Mouse (Mus musculus) neural tube, embryonic 11.5 days (tissue): ENCODE results near the gene Cog8. TPM values are rescaled to one million over a fixed set of nuclear protein-coding genes. Genes with fewer than 3 reads are reported as not detected.
"Not testable (repeated sequence)": the region's sequence is repeated elsewhere in the genome, so short reads cannot be mapped to it uniquely, and the experiment has no call there.

Experiments
- ATAC-seq: fragments of 200-750 bp; cut with Nextera tagmentation; 2 replicates; pipeline ENCODE4 v1.8.0; 2017; ENCODE audit warnings: moderate number of reproducible peaks, mild to moderate bottlenecking, moderate TSS enrichment, moderate library complexity; ENCODE audit not compliant: insufficient read depth, low FRiP score, low TSS enrichment
- DNase-seq: peaks from one replicate; pipeline ENCODE4 v3.0.0-alpha.2; 2015; ENCODE audit warnings: low spot score
- H3K27ac ChIP-seq: fragments of 300-500 bp; sonication (generic); 2 replicates; pipeline ENCODE4 v1.5.1; 2014; ENCODE audit warnings: low read depth, mild to moderate bottlenecking, low read length
- H3K27me3 ChIP-seq: fragments of 300-500 bp; sonication (generic); 2 replicates; pipeline ENCODE4 v1.6.1; 2014; ENCODE audit warnings: mild to moderate bottlenecking, low read length, mixed read lengths; ENCODE audit not compliant: control insufficient read depth, insufficient read depth
- H3K36me3 ChIP-seq: fragments of 300-500 bp; sonication (generic); 2 replicates; pipeline ENCODE4 v1.6.1; 2014; ENCODE audit warnings: mild to moderate bottlenecking, low read length, moderate library complexity, mixed read lengths; ENCODE audit not compliant: control insufficient read depth, insufficient read depth
- H3K4me1 ChIP-seq: fragments of 300-500 bp; sonication (generic); 2 replicates; pipeline ENCODE4 v1.6.1; 2014; ENCODE audit warnings: low read length, mixed read lengths; ENCODE audit not compliant: control insufficient read depth, insufficient read depth
- H3K4me2 ChIP-seq: fragments of 300-500 bp; sonication (generic); 2 replicates; pipeline ENCODE4 v1.6.1; 2014; ENCODE audit warnings: low read depth, mild to moderate bottlenecking, moderate library complexity
- H3K4me3 ChIP-seq: fragments of 300-500 bp; sonication (generic); 2 replicates; pipeline ENCODE4 v1.5.1; 2014; ENCODE audit warnings: low read depth, low read length
- H3K9ac ChIP-seq: fragments of 300-500 bp; sonication (generic); 2 replicates; pipeline ENCODE4 v1.6.1; 2014; ENCODE audit warnings: mild to moderate bottlenecking, low read length
- H3K9me3 ChIP-seq: fragments of 300-500 bp; sonication (generic); 2 replicates; pipeline ENCODE4 v1.6.1; 2016; ENCODE audit warnings: low read length; ENCODE audit not compliant: control insufficient read depth
- WGBS: fragments of 180-500 bp; shearing (Covaris S2); extraction: QIAGEN DNeasy Blood & Tissue Kit; methylation state at CpG from one replicate; pipeline ENCODE4 v1.1.7; 2014; 5-methylcytosine and 5-hydroxymethylcytosine counted together
- microRNA-seq: library from miRNA; unstranded; fragments of <30 nt; microRNA quantifications from one replicate; pipeline ENCODE4, GENCODE M21; 2016
- polyA plus RNA-seq: library from polyadenylated mRNA; unstranded; fragments of >200 nt; fragmentation: Nextera tagmentation; extraction: Ambion mirVana; gene quantifications from 2 replicates; pipeline ENCODE4 v1.2.1, GENCODE M21; 2014

Gene Cog8
- polyA plus RNA-seq, 1 experiment from 2014 or later = 42.4 TPM

DNA sequence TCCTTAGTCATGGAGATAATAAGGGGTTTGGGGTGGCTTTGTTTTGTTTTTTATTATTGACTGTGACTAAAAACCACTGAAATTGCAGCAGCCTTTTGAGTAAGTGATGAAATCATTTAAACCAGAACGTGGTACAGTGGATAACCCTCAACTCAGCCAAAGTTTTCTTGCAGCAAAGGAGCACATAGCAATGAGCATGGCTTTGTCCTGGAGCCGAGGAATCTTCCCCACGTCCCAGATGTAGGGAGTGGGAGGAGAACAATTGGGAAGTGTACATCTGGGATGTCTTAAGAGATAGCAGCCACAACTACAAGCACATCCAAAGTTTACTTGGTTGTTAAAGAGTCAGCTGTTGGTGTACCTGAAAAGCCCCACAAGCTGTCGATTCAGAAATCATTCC is 59.1 kb downstream of the Cog8 start:
- Histone ChIP-seq H3K27ac (no peak overlapping the region), H3K4me2 (no peak overlapping the region), H3K36me3 (no peaks in the 10 kb centered on the region), H3K27me3 (no peaks in the 10 kb centered on the region), H3K9me3 (no peaks in the 10 kb centered on the region), H3K4me1 (no peaks in the 10 kb centered on the region), H3K9ac (no peak overlapping the region), H3K4me3 (no peak overlapping the region)
- DNase-seq = no peak
- WGBS = 86% methylated on average over 4 of the region's 4 CpGs
- ATAC-seq = no peak

DNA sequence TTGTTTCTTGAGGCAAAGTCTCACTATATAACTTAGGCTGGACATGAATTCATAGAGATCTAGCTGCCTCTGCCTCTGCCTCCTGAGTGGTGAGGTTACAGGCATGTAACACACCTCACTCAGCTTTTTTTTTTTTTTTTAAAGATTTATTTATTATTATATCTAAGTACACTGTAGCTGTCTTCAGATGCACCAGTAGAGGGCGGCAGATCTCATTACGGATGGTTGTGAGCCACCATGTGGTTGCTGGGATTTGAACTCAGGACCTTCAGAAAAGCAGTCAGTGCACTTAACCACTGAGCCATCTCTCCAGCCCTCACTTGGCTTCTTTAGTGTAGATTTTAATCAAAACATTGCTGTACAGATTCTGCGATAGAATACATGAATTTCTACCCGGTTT is 60.1 kb downstream of the Cog8 start:
- not testable (repeated sequence) for H3K27me3 ChIP-seq
- WGBS = 92% methylated on average over 4 of the region's 4 CpGs

More for the DNA sequence above, 60.1 kb downstream of the Cog8 start:
- not testable (repeated sequence) for H3K27ac ChIP-seq, H3K4me2 ChIP-seq, H3K9me3 ChIP-seq, H3K36me3 ChIP-seq, DNase-seq, H3K4me1 ChIP-seq, ATAC-seq, H3K9ac ChIP-seq, H3K4me3 ChIP-seq

Small RNA genes lying within 50 kb of the gene (microRNA-seq; reads per million reads assigned to microRNA genes)
- 1.8 reads per million for gene Mir7075

Other genes starting within 250 kb of the Cog8 start
- gene Has3, start 186.4 kb downstream of the Cog8 start, polyA plus RNA-seq = 0.09 and 0.28 TPM in 2 replicates
- 71.7 and 80.0 TPM in 2 replicates for gene Utp4, start 163.1 kb downstream of the Cog8 start, polyA plus RNA-seq
- gene Sntb2, start 120.9 kb downstream of the Cog8 start, polyA plus RNA-seq = 6.3 and 7.7 TPM in 2 replicates
- gene Vps4a, start 25.5 kb downstream of the Cog8 start, polyA plus RNA-seq = 100 and 105 TPM in 2 replicates
- 43.5 and 44.8 TPM in 2 replicates for gene Pdf, start 8.1 kb downstream of the Cog8 start, polyA plus RNA-seq
- 86.1 and 88.8 TPM in 2 replicates for gene Nip7, start 188 bp upstream of the Cog8 start, polyA plus RNA-seq
- gene Tmed6, start 9.0 kb upstream of the Cog8 start, polyA plus RNA-seq = not detected in 2 replicates
- 15.0 and 15.5 TPM in 2 replicates for gene Terf2, start 39.9 kb upstream of the Cog8 start, polyA plus RNA-seq
- gene Cyb5b, start 94.0 kb upstream of the Cog8 start, polyA plus RNA-seq = 164 and 165 TPM in 2 replicates
- 8.8 and 11.2 TPM in 2 replicates for gene Nfat5, start 236.8 kb upstream of the Cog8 start, polyA plus RNA-seq